Mouse (Mus musculus) liver, embryonic 14.5 days (tissue): ENCODE data around the gene Eno2.

ENCODE experiments used
- CTCF ChIP-seq: IDR thresholded peaks from 2 replicates; pipeline ENCODE4 v1.5.1; 2016; ENCODE audit warnings: antibody characterized with exemption, low read depth, control low read depth
- EP300 ChIP-seq: IDR thresholded peaks from 2 replicates; pipeline ENCODE4 v1.6.1; 2016; ENCODE audit warnings: antibody characterized with exemption, low read depth

- TF ChIP-seq CTCF, result no peak
- TF ChIP-seq EP300, result no peak
Observed at GRCm38 (mm10) chr6:124814448-124814847, 45.0 kb upstream of the Eno2 start.
